Mouse (Mus musculus): ENCODE results near the gene Blvra. TPM values are rescaled to one million over a fixed set of nuclear protein-coding genes. Genes with fewer than 3 reads are reported as not detected.
"Not testable (repeated sequence)": the region's sequence is repeated elsewhere in the genome, so short reads cannot be mapped to it uniquely, and the experiment has no call there.

The Blvra gene
- total and polyA plus RNA-seq, 2 experiments from 2014 or later, result 9.4 to 29.4 TPM

GRCm38 (mm10) chr2:127070879-127071278 lies 414 bp downstream of the Blvra start:
- TF ChIP-seq CTCF (IDR thresholded peaks at IDR 0.05), result no peak
- Histone ChIP-seq H3K4me2 (ENCODE audit: low read depth, low read length, poor library complexity, severe bottlenecking) (peak overlapping the region; percentile 75), H3K4me3 (ENCODE audit: low read depth, low read length) (peak overlapping the region; percentile 79), H3K27me3 (ENCODE audit: insufficient read depth, low read length) (no peaks in the 10 kb centered on the region), H3K9ac (replicated peaks; ENCODE audit: low read length, poor library complexity, severe bottlenecking) (peak overlapping the region; percentile 77), H3K9me3 (ENCODE audit: low read length) (no peaks in the 10 kb centered on the region), H3K36me3 (ENCODE audit: insufficient read depth, low read length) (peaks cover 8% of the 10 kb centered on the region; the same call in 1 of the 2 replicates), H3K27ac (ENCODE audit: low read depth, low read length) (peak overlapping the region; percentile 26; the same call in 1 of the 2 replicates), H3K4me1 (ENCODE audit: insufficient read depth, low read length) (peaks cover 4% of the 10 kb centered on the region; the same call in 1 of the 2 replicates)
- peak; percentile 62 for ATAC-seq (ENCODE audit: low FRiP score)
- WGBS, result 11% methylated on average over 9 of the region's 9 CpGs
- DNase-seq (ENCODE audit: low spot score), result no peak

GRCm38 (mm10) chr2:127074116-127074515 lies 3.7 kb downstream of the Blvra start:
- Histone ChIP-seq H3K9me3 (ENCODE audit: low read length) (no peaks in the 10 kb centered on the region), H3K27ac (ENCODE audit: low read depth, low read length) (no peak overlapping the region), H3K4me3 (ENCODE audit: low read depth, low read length) (no peak overlapping the region), H3K36me3 (ENCODE audit: insufficient read depth, low read length) (no peaks in the 10 kb centered on the region), H3K4me1 (ENCODE audit: insufficient read depth, low read length) (peaks cover 4% of the 10 kb centered on the region; the same call in 1 of the 2 replicates), H3K27me3 (ENCODE audit: insufficient read depth, low read length) (no peaks in the 10 kb centered on the region), H3K9ac (replicated peaks; ENCODE audit: low read length, poor library complexity, severe bottlenecking) (no peak overlapping the region), H3K4me2 (ENCODE audit: low read depth, low read length, poor library complexity, severe bottlenecking) (no peak overlapping the region)
- no peak for TF ChIP-seq CTCF (IDR thresholded peaks at IDR 0.05)
- WGBS, result 96% methylated on average over 2 of the region's 2 CpGs
- DNase-seq (ENCODE audit: low spot score) (no peak), ATAC-seq (ENCODE audit: low FRiP score) (no peak)

- H3K9me3 ChIP-seq (ENCODE audit: low read length), result no peaks in the 10 kb centered on the region
- ATAC-seq (ENCODE audit: low FRiP score) (no peak), DNase-seq (ENCODE audit: low spot score) (no peak)
- H3K4me3 ChIP-seq (ENCODE audit: low read depth, low read length), result no peak overlapping the region
- H3K9ac ChIP-seq (replicated peaks; ENCODE audit: low read length, poor library complexity, severe bottlenecking), result no peak overlapping the region
- H3K4me1 ChIP-seq (ENCODE audit: insufficient read depth, low read length), result no peaks in the 10 kb centered on the region
- no peak for TF ChIP-seq CTCF (IDR thresholded peaks at IDR 0.05)
- WGBS, result 76% methylated on average over 9 of the region's 9 CpGs
- H3K4me2 ChIP-seq (ENCODE audit: low read depth, low read length, poor library complexity, severe bottlenecking), result no peak overlapping the region
- H3K27ac ChIP-seq (ENCODE audit: low read depth, low read length), result no peak overlapping the region
- H3K27me3 ChIP-seq (ENCODE audit: insufficient read depth, low read length), result no peaks in the 10 kb centered on the region
- H3K36me3 ChIP-seq (ENCODE audit: insufficient read depth, low read length), result no peaks in the 10 kb centered on the region
Observed at GRCm38 (mm10) chr2:127077611-127078010, 7.1 kb downstream of the Blvra start.

- DNase-seq (ENCODE audit: low spot score); H3K27ac ChIP-seq (ENCODE audit: low read depth, low read length); H3K4me3 ChIP-seq (ENCODE audit: low read depth, low read length); H3K9ac ChIP-seq (replicated peaks; ENCODE audit: low read length, poor library complexity, severe bottlenecking); ATAC-seq (ENCODE audit: low FRiP score); H3K4me1 ChIP-seq (ENCODE audit: insufficient read depth, low read length); H3K36me3 ChIP-seq (ENCODE audit: insufficient read depth, low read length); H3K9me3 ChIP-seq (ENCODE audit: low read length); H3K27me3 ChIP-seq (ENCODE audit: insufficient read depth, low read length); H3K4me2 ChIP-seq (ENCODE audit: low read depth, low read length, poor library complexity, severe bottlenecking): not testable (repeated sequence)
- WGBS, result 70% methylated on average over 2 of the region's 2 CpGs
Observed at GRCm38 (mm10) chr2:127079066-127079465, 8.6 kb downstream of the Blvra start.

GRCm38 (mm10) chr2:127079881-127080590 lies 9.6 kb downstream of the Blvra start:
- WGBS, result 93% methylated on average over 11 of the region's 11 CpGs

GRCm38 (mm10) chr2:127080591-127081218 lies 10.2 kb downstream of the Blvra start:
- H3K27ac ChIP-seq (ENCODE audit: low read depth, low read length), result no peak overlapping the region
- no peak for TF ChIP-seq CTCF (IDR thresholded peaks at IDR 0.05)
- H3K27me3 ChIP-seq (ENCODE audit: insufficient read depth, low read length), result no peaks in the 10 kb centered on the region
- DNase-seq (ENCODE audit: low spot score), result no peak
- WGBS, result 93% methylated on average over 11 of the region's 11 CpGs
- no peaks in the 10 kb centered on the region for H3K36me3 ChIP-seq (ENCODE audit: insufficient read depth, low read length)
- H3K4me1 ChIP-seq (ENCODE audit: insufficient read depth, low read length), result no peaks in the 10 kb centered on the region
- H3K9me3 ChIP-seq (ENCODE audit: low read length), result no peaks in the 10 kb centered on the region
- no peak overlapping the region for H3K4me3 ChIP-seq (ENCODE audit: low read depth, low read length)
- no peak overlapping the region for H3K4me2 ChIP-seq (ENCODE audit: low read depth, low read length, poor library complexity, severe bottlenecking)
- H3K9ac ChIP-seq (replicated peaks; ENCODE audit: low read length, poor library complexity, severe bottlenecking), result no peak overlapping the region
- no peak for ATAC-seq (ENCODE audit: low FRiP score)

More at GRCm38 (mm10) chr2:127079881-127080590, 9.6 kb downstream of the Blvra start:
- Histone ChIP-seq H3K36me3 (ENCODE audit: insufficient read depth, low read length) (no peaks in the 10 kb centered on the region), H3K4me2 (ENCODE audit: low read depth, low read length, poor library complexity, severe bottlenecking) (no peak overlapping the region), H3K4me1 (ENCODE audit: insufficient read depth, low read length) (no peaks in the 10 kb centered on the region), H3K4me3 (ENCODE audit: low read depth, low read length) (no peak overlapping the region), H3K27ac (ENCODE audit: low read depth, low read length) (no peak overlapping the region), H3K27me3 (ENCODE audit: insufficient read depth, low read length) (no peaks in the 10 kb centered on the region), H3K9ac (replicated peaks; ENCODE audit: low read length, poor library complexity, severe bottlenecking) (no peak overlapping the region), H3K9me3 (ENCODE audit: low read length) (no peaks in the 10 kb centered on the region)
- DNase-seq (ENCODE audit: low spot score), result no peak
- no peak for ATAC-seq (ENCODE audit: low FRiP score)
- no peak for TF ChIP-seq CTCF (IDR thresholded peaks at IDR 0.05)

Measured in midbrain, postnatal 0 days (tissue).